Mouse (Mus musculus): Measurements from ENCODE around the gene Tmod3. TPM values are rescaled to one million over a fixed set of nuclear protein-coding genes. Genes with fewer than 3 reads are reported as not detected.

The Tmod3 gene
- total and polyA plus RNA-seq, 2 experiments from 2014 or later = 35.8 to 65.5 TPM

DNA sequence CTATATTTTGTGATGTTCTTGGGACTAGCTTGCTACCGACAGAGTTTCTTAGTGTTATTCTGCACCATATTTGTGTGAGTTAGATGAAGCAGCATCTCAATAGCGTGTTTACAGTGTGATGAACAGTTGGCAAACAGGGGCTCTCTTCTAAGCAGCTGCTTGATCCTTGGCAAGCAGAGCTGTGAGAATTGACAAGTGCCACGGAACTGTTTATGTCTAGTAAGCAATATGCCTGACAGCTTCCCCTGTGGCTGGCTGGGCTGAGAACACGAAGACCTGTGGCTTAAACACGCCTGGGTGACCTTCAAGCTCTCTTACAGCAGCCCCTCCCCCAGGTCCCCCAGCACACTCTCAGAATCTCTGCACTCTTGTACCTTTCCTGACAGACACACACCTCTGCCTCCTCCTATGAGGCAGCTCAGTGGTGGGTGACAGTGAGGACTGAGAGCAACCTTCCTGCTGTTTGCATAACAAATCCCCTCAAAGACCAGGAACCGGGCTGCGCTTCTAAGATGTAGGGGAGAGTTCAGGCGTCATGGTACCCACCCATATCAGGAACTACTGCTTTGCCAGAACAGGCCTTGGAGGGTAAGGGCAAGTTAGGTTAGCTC is 96.3 kb downstream of the Tmod3 start:
- Histone ChIP-seq H3K4me3 (ENCODE audit: low read depth, low read length) (no peak overlapping the region), H3K27me3 (ENCODE audit: insufficient read depth, low read length) (no peaks in the 10 kb centered on the region), H3K4me2 (ENCODE audit: low read depth, low read length, poor library complexity, severe bottlenecking) (no peak overlapping the region), H3K27ac (ENCODE audit: low read depth, low read length) (no peak overlapping the region), H3K9ac (replicated peaks; ENCODE audit: low read length, poor library complexity, severe bottlenecking) (no peak overlapping the region), H3K9me3 (ENCODE audit: low read length) (no peaks in the 10 kb centered on the region), H3K36me3 (ENCODE audit: insufficient read depth, low read length) (peaks cover 64% of the 10 kb centered on the region), H3K4me1 (ENCODE audit: insufficient read depth, low read length) (no peaks in the 10 kb centered on the region)
- DNase-seq (ENCODE audit: low spot score) = peak; percentile 58
- TF ChIP-seq CTCF (IDR thresholded peaks at IDR 0.05) = no peak
- ATAC-seq (ENCODE audit: low FRiP score) = no peak
- 79% methylated on average over 8 of the region's 8 CpGs for WGBS

DNA sequence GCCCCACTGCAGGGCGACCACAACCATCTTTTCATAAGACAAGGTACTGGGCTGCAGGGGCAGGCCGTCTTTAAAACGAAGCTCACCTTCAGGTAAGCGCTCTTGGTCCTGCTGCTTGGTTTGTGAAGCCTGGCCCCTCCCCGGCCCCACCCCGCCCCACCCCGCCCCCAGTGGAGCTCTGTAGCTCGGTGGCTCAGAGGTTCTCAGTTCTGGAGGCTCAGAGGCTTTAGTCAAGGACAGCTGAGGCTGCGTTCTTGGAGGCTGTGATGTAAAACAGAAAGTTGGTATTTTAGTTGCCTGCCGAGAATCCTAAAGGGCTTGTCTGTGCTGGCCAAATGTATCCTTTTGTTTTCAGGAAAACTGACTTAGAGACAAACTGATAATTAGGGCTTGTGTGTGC is 103.8 kb downstream of the Tmod3 start:
- H3K4me1 ChIP-seq (ENCODE audit: insufficient read depth, low read length) = no peaks in the 10 kb centered on the region
- WGBS = 83% methylated on average over 10 of the region's 10 CpGs
- DNase-seq (ENCODE audit: low spot score) (no peak), ATAC-seq (ENCODE audit: low FRiP score) (no peak)
- no peak for TF ChIP-seq CTCF (IDR thresholded peaks at IDR 0.05)
- no peaks in the 10 kb centered on the region for H3K9me3 ChIP-seq (ENCODE audit: low read length)
- H3K4me2 ChIP-seq (ENCODE audit: low read depth, low read length, poor library complexity, severe bottlenecking) = no peak overlapping the region
- H3K36me3 ChIP-seq (ENCODE audit: insufficient read depth, low read length) = peaks cover 79% of the 10 kb centered on the region
- H3K27ac ChIP-seq (ENCODE audit: low read depth, low read length) = no peak overlapping the region
- H3K9ac ChIP-seq (replicated peaks; ENCODE audit: low read length, poor library complexity, severe bottlenecking) = no peak overlapping the region
- H3K4me3 ChIP-seq (ENCODE audit: low read depth, low read length) = no peak overlapping the region
- no peaks in the 10 kb centered on the region for H3K27me3 ChIP-seq (ENCODE audit: insufficient read depth, low read length)

DNA sequence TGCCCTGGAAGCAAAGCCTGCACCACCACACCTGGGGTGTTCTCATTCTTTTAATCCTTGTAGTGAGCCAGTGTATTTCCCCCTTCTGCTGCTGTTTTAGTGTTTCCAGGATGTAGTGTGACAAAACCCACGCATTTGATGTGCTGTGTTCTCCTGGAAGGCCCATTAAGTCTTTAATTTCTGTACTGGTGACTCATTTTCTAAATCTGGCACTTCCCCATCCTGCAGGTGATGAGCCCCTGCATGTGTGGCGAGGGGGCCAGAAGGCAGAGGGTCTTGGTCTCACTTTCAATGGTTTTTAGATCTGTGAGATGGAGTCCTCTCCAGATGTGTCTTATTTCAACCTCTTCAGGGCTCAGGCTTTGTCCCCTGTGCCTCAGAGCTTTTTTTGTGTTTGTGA is 105.5 kb downstream of the Tmod3 start:
- no peak for ATAC-seq (ENCODE audit: low FRiP score)
- no peak for DNase-seq (ENCODE audit: low spot score)
- H3K36me3 ChIP-seq (ENCODE audit: insufficient read depth, low read length) = peaks cover 73% of the 10 kb centered on the region
- no peak overlapping the region for H3K9ac ChIP-seq (replicated peaks; ENCODE audit: low read length, poor library complexity, severe bottlenecking)
- 96% methylated on average over 2 of the region's 2 CpGs for WGBS
- no peak overlapping the region for H3K27ac ChIP-seq (ENCODE audit: low read depth, low read length)
- no peak for TF ChIP-seq CTCF (IDR thresholded peaks at IDR 0.05)
- H3K4me1 ChIP-seq (ENCODE audit: insufficient read depth, low read length) = no peaks in the 10 kb centered on the region
- no peak overlapping the region for H3K4me2 ChIP-seq (ENCODE audit: low read depth, low read length, poor library complexity, severe bottlenecking)
- H3K4me3 ChIP-seq (ENCODE audit: low read depth, low read length) = no peak overlapping the region
- no peaks in the 10 kb centered on the region for H3K27me3 ChIP-seq (ENCODE audit: insufficient read depth, low read length)
- no peaks in the 10 kb centered on the region for H3K9me3 ChIP-seq (ENCODE audit: low read length)

DNA sequence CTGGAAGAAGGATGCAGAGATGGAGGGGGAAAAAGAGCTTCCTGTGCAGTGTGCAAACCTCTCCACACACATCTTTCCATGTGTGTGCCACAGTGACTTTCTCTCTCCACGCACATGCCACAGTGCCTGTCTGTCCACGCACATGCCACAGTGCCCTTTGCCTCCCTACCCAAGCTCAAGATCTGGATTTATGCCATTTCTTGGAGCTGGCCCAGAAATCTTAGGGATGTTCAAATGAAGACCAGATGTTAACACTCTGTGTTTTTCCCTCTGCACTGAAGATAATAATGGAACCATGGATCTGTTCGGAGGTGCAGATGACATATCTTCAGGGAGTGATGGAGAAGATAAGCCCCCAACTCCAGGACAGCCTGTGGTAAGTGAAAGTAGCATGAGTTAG is 111.4 kb downstream of the Tmod3 start:
- peaks cover 54% of the 10 kb centered on the region for H3K36me3 ChIP-seq (ENCODE audit: insufficient read depth, low read length)
- TF ChIP-seq CTCF (IDR thresholded peaks at IDR 0.05) = no peak
- no peak overlapping the region for H3K27ac ChIP-seq (ENCODE audit: low read depth, low read length)
- ATAC-seq (ENCODE audit: low FRiP score) = no peak
- H3K4me2 ChIP-seq (ENCODE audit: low read depth, low read length, poor library complexity, severe bottlenecking) = no peak overlapping the region
- no peaks in the 10 kb centered on the region for H3K4me1 ChIP-seq (ENCODE audit: insufficient read depth, low read length)
- no peak for DNase-seq (ENCODE audit: low spot score)
- no peaks in the 10 kb centered on the region for H3K27me3 ChIP-seq (ENCODE audit: insufficient read depth, low read length)
- no peaks in the 10 kb centered on the region for H3K9me3 ChIP-seq (ENCODE audit: low read length)
- no peak overlapping the region for H3K4me3 ChIP-seq (ENCODE audit: low read depth, low read length)
- H3K9ac ChIP-seq (replicated peaks; ENCODE audit: low read length, poor library complexity, severe bottlenecking) = no peak overlapping the region
- WGBS = 90% methylated on average over 3 of the region's 3 CpGs

Other genes with a start within 250 kb of the Tmod3 start
- gene Bcl2l10, start 211.9 kb downstream of the Tmod3 start, total RNA-seq (2014; rRNA removed) = not detected in 2 replicates
- not detected in 2 replicates for gene Bcl2l10, start 211.9 kb downstream of the Tmod3 start, polyA plus RNA-seq (2015; fragmentation: Nextera tagmentation; extraction: Ambion mirVana)
- gene Mapk6, start 149.7 kb downstream of the Tmod3 start, total RNA-seq (2014; rRNA removed) = 164 and 181 TPM in 2 replicates
- gene Mapk6, start 149.7 kb downstream of the Tmod3 start, polyA plus RNA-seq (2015; fragmentation: Nextera tagmentation; extraction: Ambion mirVana) = 103 and 109 TPM in 2 replicates
- 27.7 and 27.8 TPM in 2 replicates for gene Leo1, start 118.1 kb downstream of the Tmod3 start, total RNA-seq (2014; rRNA removed)
- gene Leo1, start 118.1 kb downstream of the Tmod3 start, polyA plus RNA-seq (2015; fragmentation: Nextera tagmentation; extraction: Ambion mirVana) = 43.0 and 45.0 TPM in 2 replicates
- 168 and 210 TPM in 2 replicates for gene Tmod2, start 51.7 kb upstream of the Tmod3 start, total RNA-seq (2014; rRNA removed)
- gene Tmod2, start 51.7 kb upstream of the Tmod3 start, polyA plus RNA-seq (2015; fragmentation: Nextera tagmentation; extraction: Ambion mirVana) = 379 and 434 TPM in 2 replicates
- 29.2 and 32.4 TPM in 2 replicates for gene Lysmd2, start 66.1 kb upstream of the Tmod3 start, total RNA-seq (2014; rRNA removed)
- gene Lysmd2, start 66.1 kb upstream of the Tmod3 start, polyA plus RNA-seq (2015; fragmentation: Nextera tagmentation; extraction: Ambion mirVana) = 33.6 and 39.4 TPM in 2 replicates
- 115 and 126 TPM in 2 replicates for gene Scg3, start 124.4 kb upstream of the Tmod3 start, total RNA-seq (2014; rRNA removed)
- gene Scg3, start 124.4 kb upstream of the Tmod3 start, polyA plus RNA-seq (2015; fragmentation: Nextera tagmentation; extraction: Ambion mirVana) = 125 and 139 TPM in 2 replicates
- gene Bmp5, start 215.7 kb upstream of the Tmod3 start, total RNA-seq (2014; rRNA removed) = 2.8 and 3.0 TPM in 2 replicates
- gene Bmp5, start 215.7 kb upstream of the Tmod3 start, polyA plus RNA-seq (2015; fragmentation: Nextera tagmentation; extraction: Ambion mirVana) = 2.5 and 3.1 TPM in 2 replicates